Mouse (Mus musculus): ENCODE data around the gene Rassf1.

The Rassf1 gene

GRCm38 (mm10) chr9:107551117-107551889 is at the start of gene Rassf1:
TSS of gene Rassf1 (plus strand) at chr9:107551555.
- no peak for TF ChIP-seq GATA4 (IDR thresholded peaks at IDR 0.05; ENCODE audit: insufficient replicate concordance, low read length)

GRCm38 (mm10) chr9:107502131-107502846 is 49.1 kb upstream of the Rassf1 start:
- no peak for TF ChIP-seq GATA4 (IDR thresholded peaks at IDR 0.05; ENCODE audit: insufficient replicate concordance, low read length)

GRCm38 (mm10) chr9:107504662-107505537 is 46.5 kb upstream of the Rassf1 start:
- no peak for TF ChIP-seq GATA4 (IDR thresholded peaks at IDR 0.05; ENCODE audit: insufficient replicate concordance, low read length)

- no peak for TF ChIP-seq GATA4 (IDR thresholded peaks at IDR 0.05; ENCODE audit: insufficient replicate concordance, low read length)
These were observed 43.1 kb upstream of the Rassf1 start for GRCm38 (mm10) chr9:107508266-107508665.

- TF ChIP-seq GATA4 (IDR thresholded peaks at IDR 0.05; ENCODE audit: insufficient replicate concordance, low read length) = no peak
These were observed 40.8 kb upstream of the Rassf1 start for GRCm38 (mm10) chr9:107510384-107511100.

GRCm38 (mm10) chr9:107511436-107511835 is 39.9 kb upstream of the Rassf1 start:
- no peak for TF ChIP-seq GATA4 (IDR thresholded peaks at IDR 0.05; ENCODE audit: insufficient replicate concordance, low read length)

GRCm38 (mm10) chr9:107512326-107512725 is 39.0 kb upstream of the Rassf1 start:
- no peak for TF ChIP-seq GATA4 (IDR thresholded peaks at IDR 0.05; ENCODE audit: insufficient replicate concordance, low read length)

GRCm38 (mm10) chr9:107514303-107514955 is 36.9 kb upstream of the Rassf1 start:
- TF ChIP-seq GATA4 (IDR thresholded peaks at IDR 0.05; ENCODE audit: insufficient replicate concordance, low read length) = no peak

GRCm38 (mm10) chr9:107520331-107520730 is 31.0 kb upstream of the Rassf1 start:
- TF ChIP-seq GATA4 (IDR thresholded peaks at IDR 0.05; ENCODE audit: insufficient replicate concordance, low read length) = no peak

- TF ChIP-seq GATA4 (IDR thresholded peaks at IDR 0.05; ENCODE audit: insufficient replicate concordance, low read length) = no peak
These were observed 30.2 kb upstream of the Rassf1 start for GRCm38 (mm10) chr9:107521190-107521589.

GRCm38 (mm10) chr9:107521711-107522399 is 29.5 kb upstream of the Rassf1 start:
- no peak for TF ChIP-seq GATA4 (IDR thresholded peaks at IDR 0.05; ENCODE audit: insufficient replicate concordance, low read length)

GRCm38 (mm10) chr9:107522400-107522711 is 29.0 kb upstream of the Rassf1 start:
- TF ChIP-seq GATA4 (IDR thresholded peaks at IDR 0.05; ENCODE audit: insufficient replicate concordance, low read length) = no peak

- TF ChIP-seq GATA4 (IDR thresholded peaks at IDR 0.05; ENCODE audit: insufficient replicate concordance, low read length) = no peak
These were observed 24.9 kb upstream of the Rassf1 start for GRCm38 (mm10) chr9:107526198-107527026.

All from liver, adult (tissue).